Mouse (Mus musculus) liver, embryonic 14.5 days (tissue): ENCODE measurements around the gene Dnali1.

Experiments
- CTCF ChIP-seq: IDR thresholded peaks from 2 replicates; pipeline ENCODE4 v1.5.1; 2016; ENCODE audit warnings: antibody characterized with exemption, low read depth, control low read depth
- EP300 ChIP-seq: IDR thresholded peaks from 2 replicates; pipeline ENCODE4 v1.6.1; 2016; ENCODE audit warnings: antibody characterized with exemption, low read depth

DNA sequence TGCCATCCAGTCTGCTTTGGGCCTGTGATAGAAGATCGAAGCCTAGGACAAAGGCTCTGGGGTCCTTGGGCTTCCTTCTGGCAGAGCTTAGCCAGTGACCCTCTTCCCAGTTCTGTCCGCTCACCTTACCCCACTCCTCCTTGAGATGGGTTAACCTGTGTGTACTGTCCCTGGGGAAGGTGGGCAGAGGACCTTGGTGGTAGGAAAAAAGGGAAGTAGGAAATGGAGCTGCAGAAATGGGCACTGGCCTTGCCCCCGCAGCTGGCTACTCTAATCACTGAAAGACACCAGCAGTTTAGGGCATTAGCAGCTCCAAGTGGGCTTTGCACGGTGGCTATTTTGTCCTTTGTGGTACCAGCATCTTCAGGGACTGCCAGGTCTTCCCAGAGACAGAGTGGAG is 49.6 kb upstream of the Dnali1 start:
- no peak for TF ChIP-seq CTCF
- no peak for TF ChIP-seq EP300
